Mouse (Mus musculus): ENCODE data around the gene Cpt1b. TPM values are rescaled to one million over a fixed set of nuclear protein-coding genes. Genes with fewer than 3 reads are reported as not detected.
"Not testable (repeated sequence)": the region's sequence is repeated elsewhere in the genome, so short reads cannot be mapped to it uniquely, and the experiment has no call there.

Cpt1b gene
- polyA plus RNA-seq, 1 experiment = 3.4 TPM

- WGBS = 83% methylated on average over 4 of the region's 4 CpGs
- H3K36me3 ChIP-seq (ENCODE audit: control insufficient read depth, insufficient read depth, low read length) = peaks cover 4% of the 10 kb centered on the region; the same call in 1 of the 2 replicates
- H3K27ac ChIP-seq (ENCODE audit: insufficient read depth, low read depth, low read length) = no peak overlapping the region
- TF ChIP-seq POLR2A (IDR thresholded peaks at IDR 0.05; ENCODE audit: low read depth, low read length) = no peak
- no peak for TF ChIP-seq CTCF (IDR thresholded peaks at IDR 0.05; ENCODE audit: extremely low read depth, insufficient read length, insufficient replicate concordance, low read depth, low read length)
- no peaks in the 10 kb centered on the region for H3K27me3 ChIP-seq (ENCODE audit: control insufficient read depth, insufficient read depth, low read length)
- no peak overlapping the region for H3K4me3 ChIP-seq (ENCODE audit: low read depth, low read length)
- H3K4me1 ChIP-seq (ENCODE audit: control insufficient read depth, insufficient read depth, insufficient read length, low read length) = peaks cover 11% of the 10 kb centered on the region; the same call in 1 of the 2 replicates
Measured at GRCm38 (mm10) chr15:89432946-89433345, 7.3 kb upstream of the Cpt1b start.

GRCm38 (mm10) chr15:89431806-89432205 is 6.1 kb upstream of the Cpt1b start:
- H3K27me3 ChIP-seq (ENCODE audit: control insufficient read depth, insufficient read depth, low read length) = no peaks in the 10 kb centered on the region
- peak overlapping the region; percentile 92 for H3K27ac ChIP-seq (ENCODE audit: insufficient read depth, low read depth, low read length)
- H3K4me3 ChIP-seq (ENCODE audit: low read depth, low read length) = no peak overlapping the region
- TF ChIP-seq CTCF (IDR thresholded peaks at IDR 0.05; ENCODE audit: extremely low read depth, insufficient read length, insufficient replicate concordance, low read depth, low read length) (no peak), POLR2A (IDR thresholded peaks at IDR 0.05; ENCODE audit: low read depth, low read length) (no peak)
- H3K4me1 ChIP-seq (ENCODE audit: control insufficient read depth, insufficient read depth, insufficient read length, low read length) = peaks cover 11% of the 10 kb centered on the region; the same call in 1 of the 2 replicates
- peaks cover 14% of the 10 kb centered on the region for H3K36me3 ChIP-seq (ENCODE audit: control insufficient read depth, insufficient read depth, low read length)
- 85% methylated on average over 6 of the region's 6 CpGs for WGBS

- no peaks in the 10 kb centered on the region for H3K27me3 ChIP-seq (ENCODE audit: control insufficient read depth, insufficient read depth, low read length)
- 27% methylated on average over 3 of the region's 3 CpGs for WGBS
- H3K36me3 ChIP-seq (ENCODE audit: control insufficient read depth, insufficient read depth, low read length) = peaks cover 19% of the 10 kb centered on the region
- TF ChIP-seq CTCF (IDR thresholded peaks at IDR 0.05; ENCODE audit: extremely low read depth, insufficient read length, insufficient replicate concordance, low read depth, low read length) (no peak), POLR2A (IDR thresholded peaks at IDR 0.05; ENCODE audit: low read depth, low read length) (no peak)
- peak overlapping the region; percentile 92 for H3K27ac ChIP-seq (ENCODE audit: insufficient read depth, low read depth, low read length)
- H3K4me3 ChIP-seq (ENCODE audit: low read depth, low read length) = no peak overlapping the region
- H3K4me1 ChIP-seq (ENCODE audit: control insufficient read depth, insufficient read depth, insufficient read length, low read length) = peaks cover 11% of the 10 kb centered on the region; the same call in 1 of the 2 replicates
Measured at GRCm38 (mm10) chr15:89431271-89431670, 5.6 kb upstream of the Cpt1b start.

- H3K27ac ChIP-seq (ENCODE audit: insufficient read depth, low read depth, low read length) = peak overlapping the region; percentile 92
- 42% methylated on average over 9 of the region's 9 CpGs for WGBS
- not testable (repeated sequence) for H3K4me3 ChIP-seq (ENCODE audit: low read depth, low read length)
Measured at GRCm38 (mm10) chr15:89430771-89431170, 5.1 kb upstream of the Cpt1b start.

GRCm38 (mm10) chr15:89430341-89430740 is 4.7 kb upstream of the Cpt1b start:
- H3K36me3 ChIP-seq (ENCODE audit: control insufficient read depth, insufficient read depth, low read length) = peaks cover 28% of the 10 kb centered on the region
- no peaks in the 10 kb centered on the region for H3K27me3 ChIP-seq (ENCODE audit: control insufficient read depth, insufficient read depth, low read length)
- WGBS = 31% methylated on average over 6 of the region's 6 CpGs
- peak overlapping the region; percentile 94 for H3K27ac ChIP-seq (ENCODE audit: insufficient read depth, low read depth, low read length)
- TF ChIP-seq CTCF (IDR thresholded peaks at IDR 0.05; ENCODE audit: extremely low read depth, insufficient read length, insufficient replicate concordance, low read depth, low read length) (no peak), POLR2A (IDR thresholded peaks at IDR 0.05; ENCODE audit: low read depth, low read length) (no peak)
- H3K4me1 ChIP-seq (ENCODE audit: control insufficient read depth, insufficient read depth, insufficient read length, low read length) = peaks cover 11% of the 10 kb centered on the region; the same call in 1 of the 2 replicates
- H3K4me3 ChIP-seq (ENCODE audit: low read depth, low read length) = peak overlapping the region; percentile 72; the same call in 1 of the 2 replicates

More at GRCm38 (mm10) chr15:89430771-89431170, 5.1 kb upstream of the Cpt1b start:
- Histone ChIP-seq H3K4me1 (ENCODE audit: control insufficient read depth, insufficient read depth, insufficient read length, low read length) (peaks cover 11% of the 10 kb centered on the region; the same call in 1 of the 2 replicates), H3K36me3 (ENCODE audit: control insufficient read depth, insufficient read depth, low read length) (peaks cover 24% of the 10 kb centered on the region)
- not testable (repeated sequence) for H3K27me3 ChIP-seq (ENCODE audit: control insufficient read depth, insufficient read depth, low read length)
- TF ChIP-seq CTCF (IDR thresholded peaks at IDR 0.05; ENCODE audit: extremely low read depth, insufficient read length, insufficient replicate concordance, low read depth, low read length) = peak; percentile 9; the same call in 1 of the 2 replicates

GRCm38 (mm10) chr15:89429352-89430221 is 3.9 kb upstream of the Cpt1b start, which contains the start of the genes C730034F03Rik, Gm44502 and Chkb:
TSS of gene C730034F03Rik (plus strand) at chr15:89429589.
TSS of gene Gm44502 (minus strand) at chr15:89429696.
TSS of gene Chkb (minus strand) at chr15:89429908.
- TF ChIP-seq CTCF (IDR thresholded peaks at IDR 0.05; ENCODE audit: extremely low read depth, insufficient read length, insufficient replicate concordance, low read depth, low read length) = no peak
- peak; percentile 75 for TF ChIP-seq POLR2A (IDR thresholded peaks at IDR 0.05; ENCODE audit: low read depth, low read length)
- Histone ChIP-seq H3K4me1 (ENCODE audit: control insufficient read depth, insufficient read depth, insufficient read length, low read length) (peaks cover 11% of the 10 kb centered on the region; the same call in 1 of the 2 replicates), H3K4me3 (ENCODE audit: low read depth, low read length) (peak within 1 kb of the TSS; percentile 72), H3K27me3 (ENCODE audit: control insufficient read depth, insufficient read depth, low read length) (no peaks in the 10 kb centered on the region), H3K27ac (ENCODE audit: insufficient read depth, low read depth, low read length) (peak within 1 kb of the TSS; percentile 94), H3K36me3 (ENCODE audit: control insufficient read depth, insufficient read depth, low read length) (peaks cover 30% of the 10 kb centered on the region)
- WGBS = under 1% methylated on average over 70 of the region's 70 CpGs

GRCm38 (mm10) chr15:89428821-89429351 is 3.2 kb upstream of the Cpt1b start:
- TF ChIP-seq POLR2A (IDR thresholded peaks at IDR 0.05; ENCODE audit: low read depth, low read length) = no peak
- TF ChIP-seq CTCF (IDR thresholded peaks at IDR 0.05; ENCODE audit: extremely low read depth, insufficient read length, insufficient replicate concordance, low read depth, low read length) = no peak
- Histone ChIP-seq H3K36me3 (ENCODE audit: control insufficient read depth, insufficient read depth, low read length) (peaks cover 37% of the 10 kb centered on the region), H3K27me3 (ENCODE audit: control insufficient read depth, insufficient read depth, low read length) (no peaks in the 10 kb centered on the region), H3K4me3 (ENCODE audit: low read depth, low read length) (peak overlapping the region; percentile 72), H3K27ac (ENCODE audit: insufficient read depth, low read depth, low read length) (peak overlapping the region; percentile 69), H3K4me1 (ENCODE audit: control insufficient read depth, insufficient read depth, insufficient read length, low read length) (peaks cover 7% of the 10 kb centered on the region; the same call in 1 of the 2 replicates)
- 4% methylated on average over 22 of the region's 22 CpGs for WGBS
